Mouse (Mus musculus): ENCODE measurements around the gene Eml1. TPM values are rescaled to one million over a fixed set of nuclear protein-coding genes. Genes with fewer than 3 reads are reported as not detected.

Gene Eml1
- polyA plus RNA-seq (2017; shearing (Covaris generic)), result 0.36 TPM

DNA sequence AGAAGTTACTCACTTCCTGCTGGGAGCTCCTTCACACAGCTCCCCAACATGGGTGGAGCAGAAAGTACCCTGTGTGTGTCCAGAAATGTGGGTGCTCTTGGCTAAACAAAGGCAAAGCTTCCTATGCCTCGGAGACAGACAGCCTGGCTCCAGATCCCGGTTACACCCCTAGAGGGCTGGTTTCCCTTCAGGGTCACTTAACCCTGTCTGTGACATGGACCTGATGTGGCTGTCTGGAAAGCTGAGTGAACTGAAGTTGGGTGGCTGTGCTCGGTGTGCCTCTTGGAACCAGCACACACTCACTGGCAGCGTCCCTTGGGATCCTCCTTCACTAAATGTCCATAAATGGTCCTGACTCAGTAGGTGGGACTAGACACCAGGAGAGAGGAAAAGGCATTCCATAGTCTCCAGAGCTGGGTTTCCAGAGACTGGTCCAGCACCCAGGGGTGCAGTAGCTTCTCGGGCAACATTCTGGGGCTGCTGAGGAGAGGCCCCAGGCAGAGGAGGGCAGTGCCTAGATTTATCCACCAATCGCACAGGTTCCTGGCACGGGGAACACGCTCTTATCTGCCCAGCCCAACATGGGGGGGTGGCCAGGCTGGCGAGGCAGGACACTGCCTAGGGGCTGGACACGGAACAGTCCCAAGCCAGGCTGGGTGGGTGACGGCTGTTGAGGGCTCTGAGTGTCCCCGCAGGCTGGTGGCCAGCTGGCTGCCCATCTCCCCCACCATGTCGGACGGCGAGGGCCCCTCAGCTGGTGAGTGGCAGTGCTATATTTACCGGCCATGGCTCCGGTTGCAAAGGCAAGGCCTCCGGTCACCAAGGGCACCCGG lies at the start of gene Eml1:
Gene Eml1, plus strand, starts transcription at position 362 of the 833 bp plus-strand sequence.

DNA sequence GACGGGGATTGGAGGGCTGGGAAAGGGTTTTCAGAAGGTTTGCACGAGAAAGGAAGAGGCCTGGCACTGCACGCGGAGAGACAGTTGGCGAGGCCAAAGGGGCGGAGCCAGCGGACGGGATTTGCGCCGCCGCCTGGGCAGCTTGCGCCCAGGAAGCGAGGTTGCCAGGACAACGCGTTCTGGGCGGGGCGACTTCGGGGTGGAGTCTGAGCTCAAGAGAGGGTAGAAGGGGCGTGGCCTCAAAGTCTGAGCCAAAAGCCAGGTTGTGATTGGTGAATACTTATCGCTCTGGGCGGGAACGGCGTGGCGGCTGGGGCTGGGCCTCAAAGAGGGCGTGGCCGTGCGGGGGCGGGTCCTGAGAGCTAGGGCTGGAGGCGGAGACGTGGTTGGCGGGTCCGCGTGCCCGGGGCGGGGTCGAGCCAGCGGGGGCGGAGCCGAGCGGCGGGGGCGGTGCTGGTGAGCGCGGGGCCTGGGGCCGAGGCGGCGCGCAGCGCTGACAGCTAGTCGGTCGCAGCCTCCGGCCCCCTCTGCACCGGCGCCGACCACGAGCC lies 36.8 kb upstream of the Eml1 start, which contains the start of gene Cyp46a1:
Gene Cyp46a1, plus strand, starts transcription at position 487 of the 551 bp plus-strand sequence.

DNA sequence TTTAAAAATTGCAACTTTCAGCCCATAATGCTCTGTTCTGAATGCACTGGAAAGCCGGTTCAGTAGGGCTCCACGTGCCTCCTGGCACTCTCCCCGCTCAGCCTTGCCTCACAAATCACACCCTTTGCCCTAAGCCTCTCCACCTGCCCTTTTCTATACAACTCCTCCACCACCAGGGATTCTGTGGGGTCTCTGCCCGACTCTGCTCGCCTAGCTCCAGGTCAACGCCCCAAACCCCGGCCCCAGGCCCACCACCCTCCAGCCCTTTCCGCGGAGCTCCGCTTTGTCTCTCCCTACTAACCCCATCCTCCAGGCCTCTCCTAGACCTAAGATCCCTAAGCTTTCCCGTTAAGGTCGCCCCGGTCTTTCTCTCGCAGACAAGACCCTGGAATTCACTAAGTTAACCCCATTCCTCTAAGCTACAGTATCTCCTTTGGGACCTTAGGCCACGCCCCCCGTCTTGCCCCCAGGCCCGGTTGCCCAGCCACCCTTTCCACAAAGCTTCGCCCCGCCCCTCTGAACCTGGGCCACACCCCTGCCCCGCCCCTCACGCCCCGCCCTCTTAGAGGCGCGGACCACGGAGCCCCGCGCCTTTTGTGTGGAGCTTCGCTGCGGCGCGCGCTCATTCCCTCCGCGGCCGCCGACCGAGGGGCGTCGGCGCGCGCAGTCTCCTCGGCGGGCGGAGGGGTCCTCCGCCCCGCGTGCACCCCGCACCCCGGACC lies 183.5 kb downstream of the Eml1 start, which contains the start of gene Evl:
Gene Evl, plus strand, starts transcription at position 601 of the 722 bp plus-strand sequence.

Other genes starting within 250 kb of the Eml1 start
- gene Setd3, start 191.6 kb upstream of the Eml1 start, polyA plus RNA-seq (2017; shearing (Covaris generic)), result 85.5 TPM
- 3.7 TPM for gene Ccnk, start 191.4 kb upstream of the Eml1 start, polyA plus RNA-seq (2017; shearing (Covaris generic))
- 0.28 TPM for gene Ccdc85c, start 95.5 kb upstream of the Eml1 start, polyA plus RNA-seq (2017; shearing (Covaris generic))
- gene Hhipl1, start 64.7 kb upstream of the Eml1 start, polyA plus RNA-seq (2017; shearing (Covaris generic)), result 0.08 TPM
- 0.31 TPM for gene Cyp46a1, start 36.6 kb upstream of the Eml1 start, polyA plus RNA-seq (2017; shearing (Covaris generic))
- gene Evl, start 183.8 kb downstream of the Eml1 start, polyA plus RNA-seq (2017; shearing (Covaris generic)), result 637 TPM